Mouse (Mus musculus): ENCODE measurements around the gene Mylk3. TPM values are rescaled to one million over a fixed set of nuclear protein-coding genes. Genes with fewer than 3 reads are reported as not detected.

The Mylk3 gene
- total RNA-seq, 1 experiment, result 0.22 TPM

DNA sequence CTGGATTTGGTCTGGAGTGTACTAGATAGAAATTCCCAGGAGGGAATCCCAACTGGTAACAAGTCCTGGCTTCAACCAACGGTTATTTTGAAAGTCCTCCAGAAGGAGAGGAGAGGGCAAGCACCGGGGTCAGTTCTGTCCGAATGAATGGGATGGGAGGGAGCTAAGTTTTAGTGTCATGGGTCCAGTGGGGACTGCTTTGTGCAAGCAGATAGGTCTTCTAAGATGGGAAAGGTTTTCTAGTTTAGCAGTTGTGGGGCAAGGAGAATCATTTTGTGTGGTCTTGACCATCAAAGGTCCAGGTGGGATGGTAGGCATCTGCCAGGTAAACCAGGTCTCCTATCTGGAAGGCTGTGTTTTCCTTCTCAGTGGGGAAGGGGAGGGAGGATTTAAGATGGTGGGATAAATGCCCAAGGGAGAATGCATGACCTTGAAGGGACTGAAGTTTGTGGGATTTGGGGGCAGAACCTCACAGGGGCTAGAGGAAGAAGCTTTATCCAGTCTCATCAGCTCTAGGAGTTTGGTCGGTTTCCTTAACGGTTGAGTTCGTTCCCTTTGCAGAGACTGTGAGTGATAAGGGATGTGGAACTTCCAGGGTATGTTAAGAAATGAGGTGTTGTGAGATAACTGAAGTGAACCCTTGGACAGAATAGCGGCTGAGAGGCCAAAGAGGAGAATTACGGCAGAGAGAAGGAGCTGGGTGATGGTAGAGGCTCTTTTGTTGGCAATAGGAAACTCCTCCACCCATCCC lies 9.7 kb upstream of the Mylk3 start:
- Histone ChIP-seq H3K9me3 (ENCODE audit: control insufficient read depth, insufficient read depth, low read depth, low read length) (no peaks in the 10 kb centered on the region), H3K4me1 (ENCODE audit: control insufficient read depth in 2 of 2, insufficient read depth in 2 of 2, low read length in 2 of 2, poor library complexity in 1 of 2) (no peaks in the 10 kb centered on the region), H3K27ac (ENCODE audit: insufficient read depth, low read depth, low read length, poor library complexity, severe bottlenecking) (no peak overlapping the region), H3K36me3 (ENCODE audit: control insufficient read depth, insufficient read depth, low read length, poor library complexity, severe bottlenecking) (no peaks in the 10 kb centered on the region), H3K4me3 (ENCODE audit: insufficient read depth in 1 of 2, low read depth in 1 of 2, low read length in 2 of 2, poor library complexity in 1 of 2, severe bottlenecking in 1 of 2) (no peak overlapping the region), H3K9ac (ENCODE audit: insufficient read depth, low read depth, low read length, poor library complexity, severe bottlenecking) (no peak overlapping the region)
- in situ Hi-C loops (cut with MboI; ENCODE audit: low sequenced_read_pairs in 2 of 2, unreplicated experiment in 2 of 2), result no loop called here
- DNase-seq (ENCODE audit: low read depth, low spot score), result no peak
- no peak for TF ChIP-seq ZC3H11A (IDR thresholded peaks at IDR 0.05; ENCODE audit: borderline replicate concordance, low read depth, low read length)

DNA sequence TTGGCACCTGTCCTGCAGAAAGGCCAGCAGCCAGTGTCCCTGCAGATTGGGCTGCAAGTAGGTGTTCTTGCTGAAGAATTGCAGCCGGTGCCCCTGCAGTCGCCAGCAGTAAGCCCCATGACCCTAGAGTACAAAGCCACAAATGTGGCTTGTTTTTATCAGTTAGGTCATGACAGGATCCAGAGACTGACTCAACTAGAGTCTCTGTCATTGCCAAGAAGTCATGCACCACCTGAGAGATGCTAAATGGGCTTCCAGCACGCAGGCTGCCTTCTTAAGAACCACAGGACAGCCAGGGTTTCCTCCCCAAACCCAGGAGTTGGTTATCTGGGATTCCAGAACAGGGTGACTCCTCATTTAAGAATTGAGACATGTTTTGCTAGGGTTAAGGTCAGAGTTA lies 8.9 kb upstream of the Mylk3 start:
- Histone ChIP-seq H3K4me1 (ENCODE audit: control insufficient read depth in 2 of 2, insufficient read depth in 2 of 2, low read length in 2 of 2, poor library complexity in 1 of 2) (no peaks in the 10 kb centered on the region), H3K4me3 (ENCODE audit: insufficient read depth in 1 of 2, low read depth in 1 of 2, low read length in 2 of 2, poor library complexity in 1 of 2, severe bottlenecking in 1 of 2) (no peak overlapping the region), H3K9me3 (ENCODE audit: control insufficient read depth, insufficient read depth, low read depth, low read length) (no peaks in the 10 kb centered on the region), H3K27ac (ENCODE audit: insufficient read depth, low read depth, low read length, poor library complexity, severe bottlenecking) (no peak overlapping the region), H3K9ac (ENCODE audit: insufficient read depth, low read depth, low read length, poor library complexity, severe bottlenecking) (no peak overlapping the region), H3K36me3 (ENCODE audit: control insufficient read depth, insufficient read depth, low read length, poor library complexity, severe bottlenecking) (no peaks in the 10 kb centered on the region)
- no peak for DNase-seq (ENCODE audit: low read depth, low spot score)
- in situ Hi-C loops (cut with MboI; ENCODE audit: low sequenced_read_pairs in 2 of 2, unreplicated experiment in 2 of 2), result no loop called here
- TF ChIP-seq MAFK (IDR thresholded peaks at IDR 0.05; ENCODE audit: insufficient read depth, low read depth, low read length) (no peak), ZC3H11A (IDR thresholded peaks at IDR 0.05; ENCODE audit: borderline replicate concordance, low read depth, low read length) (no peak), ZNF384 (IDR thresholded peaks at IDR 0.05; ENCODE audit: low read depth, low read length) (no peak), CHD2 (IDR thresholded peaks at IDR 0.05; ENCODE audit: low read depth, low read length) (no peak), HCFC1 (IDR thresholded peaks at IDR 0.05; ENCODE audit: borderline replicate concordance, insufficient read depth, low read length) (no peak)

DNA sequence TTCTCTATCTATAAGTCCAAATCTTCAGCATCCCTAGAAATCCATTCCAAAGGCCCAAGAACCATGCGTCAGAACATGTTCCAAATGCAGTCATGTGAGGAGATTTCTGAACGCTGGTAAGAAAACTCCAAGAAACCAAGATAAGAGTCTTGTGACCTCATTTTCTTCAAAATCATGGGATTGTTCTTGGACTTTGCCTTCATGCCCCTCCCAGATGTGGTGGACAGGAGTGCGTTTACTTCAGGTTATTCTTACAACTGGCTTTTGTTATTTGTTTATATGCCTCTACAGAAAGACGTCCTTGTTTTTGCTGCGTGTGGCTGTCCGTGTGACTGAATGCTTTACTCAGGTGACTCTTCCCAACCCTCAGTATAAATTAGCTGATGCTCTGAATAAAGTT lies 7.1 kb upstream of the Mylk3 start:
- H3K27ac ChIP-seq (ENCODE audit: insufficient read depth, low read depth, low read length, poor library complexity, severe bottlenecking), result no peak overlapping the region
- in situ Hi-C loops (cut with MboI; ENCODE audit: low sequenced_read_pairs in 2 of 2, unreplicated experiment in 2 of 2), result no loop called here
- no peak for TF ChIP-seq MAFK (IDR thresholded peaks at IDR 0.05; ENCODE audit: insufficient read depth, low read depth, low read length)
- no peak for TF ChIP-seq HCFC1 (IDR thresholded peaks at IDR 0.05; ENCODE audit: borderline replicate concordance, insufficient read depth, low read length)
- no peak for TF ChIP-seq ZNF384 (IDR thresholded peaks at IDR 0.05; ENCODE audit: low read depth, low read length)
- TF ChIP-seq ZC3H11A (IDR thresholded peaks at IDR 0.05; ENCODE audit: borderline replicate concordance, low read depth, low read length), result no peak
- no peak for TF ChIP-seq CHD2 (IDR thresholded peaks at IDR 0.05; ENCODE audit: low read depth, low read length)
- no peak for DNase-seq (ENCODE audit: low read depth, low spot score)
- H3K4me1 ChIP-seq (ENCODE audit: control insufficient read depth in 2 of 2, insufficient read depth in 2 of 2, low read length in 2 of 2, poor library complexity in 1 of 2), result no peaks in the 10 kb centered on the region
- H3K9ac ChIP-seq (ENCODE audit: insufficient read depth, low read depth, low read length, poor library complexity, severe bottlenecking), result no peak overlapping the region
- H3K4me3 ChIP-seq (ENCODE audit: insufficient read depth in 1 of 2, low read depth in 1 of 2, low read length in 2 of 2, poor library complexity in 1 of 2, severe bottlenecking in 1 of 2), result no peak overlapping the region
- no peaks in the 10 kb centered on the region for H3K9me3 ChIP-seq (ENCODE audit: control insufficient read depth, insufficient read depth, low read depth, low read length)
- no peaks in the 10 kb centered on the region for H3K36me3 ChIP-seq (ENCODE audit: control insufficient read depth, insufficient read depth, low read length, poor library complexity, severe bottlenecking)

GRCm38 (mm10) chr8:85391438-85391837 lies 5.3 kb upstream of the Mylk3 start:
- H3K9me3 ChIP-seq (ENCODE audit: control insufficient read depth, insufficient read depth, low read depth, low read length), result no peaks in the 10 kb centered on the region
- no peak for DNase-seq (ENCODE audit: low read depth, low spot score)
- H3K9ac ChIP-seq (ENCODE audit: insufficient read depth, low read depth, low read length, poor library complexity, severe bottlenecking), result no peak overlapping the region
- H3K4me3 ChIP-seq (ENCODE audit: insufficient read depth in 1 of 2, low read depth in 1 of 2, low read length in 2 of 2, poor library complexity in 1 of 2, severe bottlenecking in 1 of 2), result no peak overlapping the region
- in situ Hi-C loops (cut with MboI; ENCODE audit: low sequenced_read_pairs in 2 of 2, unreplicated experiment in 2 of 2), result no loop called here
- no peak overlapping the region for H3K27ac ChIP-seq (ENCODE audit: insufficient read depth, low read depth, low read length, poor library complexity, severe bottlenecking)
- H3K4me1 ChIP-seq (ENCODE audit: control insufficient read depth in 2 of 2, insufficient read depth in 2 of 2, low read length in 2 of 2, poor library complexity in 1 of 2), result no peaks in the 10 kb centered on the region
- no peak for TF ChIP-seq CHD2 (IDR thresholded peaks at IDR 0.05; ENCODE audit: low read depth, low read length)
- TF ChIP-seq MAFK (IDR thresholded peaks at IDR 0.05; ENCODE audit: insufficient read depth, low read depth, low read length), result no peak
- TF ChIP-seq ZC3H11A (IDR thresholded peaks at IDR 0.05; ENCODE audit: borderline replicate concordance, low read depth, low read length), result no peak
- TF ChIP-seq HCFC1 (IDR thresholded peaks at IDR 0.05; ENCODE audit: borderline replicate concordance, insufficient read depth, low read length), result no peak
- TF ChIP-seq ZNF384 (IDR thresholded peaks at IDR 0.05; ENCODE audit: low read depth, low read length), result no peak
- no peaks in the 10 kb centered on the region for H3K36me3 ChIP-seq (ENCODE audit: control insufficient read depth, insufficient read depth, low read length, poor library complexity, severe bottlenecking)

DNA sequence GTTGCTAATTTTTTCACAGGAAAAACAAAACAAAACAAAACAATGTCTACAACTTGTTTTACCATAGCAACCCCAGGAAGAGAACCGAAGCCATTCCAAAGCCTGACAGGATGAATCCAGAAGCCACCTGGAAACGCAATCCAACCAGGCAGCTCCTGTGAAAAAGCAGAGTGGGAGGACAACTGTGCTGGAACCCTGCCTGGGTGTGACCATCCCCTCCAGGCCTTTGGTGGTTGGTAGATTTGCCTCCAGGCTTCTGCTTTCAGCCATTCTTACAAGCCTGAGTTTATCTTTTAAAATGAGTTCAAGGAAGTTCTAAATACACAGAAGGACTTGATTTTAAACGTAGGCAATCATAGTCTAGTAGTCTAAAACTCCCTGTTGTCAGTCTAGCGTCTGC lies 4.2 kb downstream of the Mylk3 start:
- Histone ChIP-seq H3K4me3 (ENCODE audit: insufficient read depth in 1 of 2, low read depth in 1 of 2, low read length in 2 of 2, poor library complexity in 1 of 2, severe bottlenecking in 1 of 2) (no peak overlapping the region), H3K9ac (ENCODE audit: insufficient read depth, low read depth, low read length, poor library complexity, severe bottlenecking) (no peak overlapping the region), H3K9me3 (ENCODE audit: control insufficient read depth, insufficient read depth, low read depth, low read length) (no peaks in the 10 kb centered on the region), H3K27ac (ENCODE audit: insufficient read depth, low read depth, low read length, poor library complexity, severe bottlenecking) (no peak overlapping the region), H3K36me3 (ENCODE audit: control insufficient read depth, insufficient read depth, low read length, poor library complexity, severe bottlenecking) (no peaks in the 10 kb centered on the region), H3K4me1 (ENCODE audit: control insufficient read depth in 2 of 2, insufficient read depth in 2 of 2, low read length in 2 of 2, poor library complexity in 1 of 2) (no peaks in the 10 kb centered on the region)
- DNase-seq (ENCODE audit: low read depth, low spot score), result no peak
- in situ Hi-C loops (cut with MboI; ENCODE audit: low sequenced_read_pairs in 2 of 2, unreplicated experiment in 2 of 2), result no loop called here
- TF ChIP-seq CHD2 (IDR thresholded peaks at IDR 0.05; ENCODE audit: low read depth, low read length), result no peak
- no peak for TF ChIP-seq MAFK (IDR thresholded peaks at IDR 0.05; ENCODE audit: insufficient read depth, low read depth, low read length)
- no peak for TF ChIP-seq ZNF384 (IDR thresholded peaks at IDR 0.05; ENCODE audit: low read depth, low read length)
- no peak for TF ChIP-seq HCFC1 (IDR thresholded peaks at IDR 0.05; ENCODE audit: borderline replicate concordance, insufficient read depth, low read length)
- no peak for TF ChIP-seq ZC3H11A (IDR thresholded peaks at IDR 0.05; ENCODE audit: borderline replicate concordance, low read depth, low read length)
